Mouse (Mus musculus) adrenal gland, postnatal 25 days (tissue): ENCODE measurements around the gene Sec24d. TPM values are rescaled to one million over a fixed set of nuclear protein-coding genes. Genes with fewer than 3 reads are reported as not detected.

Source experiments
- DNase-seq: peaks from one replicate; pipeline ENCODE4 v3.0.0; 2021; ENCODE audit warnings: mixed read lengths
- total RNA-seq: library from RNA; stranded (reverse); gene quantifications from 2 replicates; pipeline ENCODE4 v1.2.3, GENCODE M21; 2021

Sec24d gene
- total RNA-seq, 1 experiment from 2014 or later, result 169 TPM

DNA sequence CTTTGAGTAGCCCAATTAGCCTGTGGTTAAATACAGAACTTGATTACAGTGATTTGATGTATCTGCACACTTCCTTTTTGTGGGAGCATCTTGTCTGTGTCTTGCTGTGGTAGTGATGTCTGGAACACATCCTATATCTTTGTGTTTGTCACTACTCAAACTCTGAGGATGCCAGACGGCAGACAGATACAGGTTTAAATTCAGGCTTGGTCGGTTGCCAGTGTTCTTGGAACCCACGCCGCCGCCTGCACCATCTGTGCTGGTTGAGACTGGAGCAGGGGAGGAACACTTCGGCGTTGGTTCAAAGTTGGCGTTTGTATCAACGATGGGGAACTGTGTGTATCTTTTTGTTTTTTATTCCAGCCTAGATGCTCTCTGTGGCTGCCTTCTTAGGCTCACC is 31.0 kb downstream of the Sec24d start:
- no peak for DNase-seq

DNA sequence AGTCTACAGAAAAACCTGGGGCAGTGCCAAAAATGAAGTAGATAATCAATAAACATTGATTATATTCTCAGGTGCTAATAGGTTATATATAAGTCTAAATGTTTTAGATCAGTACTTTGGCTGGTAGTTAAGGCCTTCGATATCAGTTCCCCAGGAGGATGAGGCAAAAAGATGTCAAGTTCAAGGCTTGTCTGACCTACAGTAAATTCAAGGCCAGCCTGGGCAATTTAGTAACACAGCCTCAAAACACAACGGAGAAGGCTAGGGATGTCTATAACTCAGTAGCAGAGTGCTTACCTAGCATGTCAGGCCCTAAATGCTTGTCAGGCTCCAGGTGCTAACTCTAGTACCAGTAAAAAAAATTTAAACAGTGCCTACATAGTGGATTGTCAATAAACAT is 34.3 kb downstream of the Sec24d start:
- DNase-seq, result no peak

DNA sequence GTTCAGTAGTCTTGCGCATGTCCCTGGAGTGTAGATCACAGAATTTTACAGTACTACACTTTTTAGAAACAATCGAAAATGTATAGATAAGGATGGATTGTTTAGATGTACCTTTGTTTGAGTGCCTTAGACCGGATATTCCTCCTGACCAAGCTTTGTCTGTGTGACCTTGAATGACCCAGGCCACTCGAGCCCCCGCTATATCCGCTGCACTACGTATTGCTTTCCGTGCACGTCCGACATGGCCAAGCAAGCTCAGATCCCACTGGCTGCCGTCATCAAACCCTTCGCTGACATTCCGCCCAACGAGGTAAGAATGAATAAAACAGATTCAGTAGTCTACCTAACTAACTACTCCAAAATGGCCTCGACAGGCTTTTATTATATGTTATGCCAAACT is 38.4 kb downstream of the Sec24d start:
- DNase-seq, result no peak

DNA sequence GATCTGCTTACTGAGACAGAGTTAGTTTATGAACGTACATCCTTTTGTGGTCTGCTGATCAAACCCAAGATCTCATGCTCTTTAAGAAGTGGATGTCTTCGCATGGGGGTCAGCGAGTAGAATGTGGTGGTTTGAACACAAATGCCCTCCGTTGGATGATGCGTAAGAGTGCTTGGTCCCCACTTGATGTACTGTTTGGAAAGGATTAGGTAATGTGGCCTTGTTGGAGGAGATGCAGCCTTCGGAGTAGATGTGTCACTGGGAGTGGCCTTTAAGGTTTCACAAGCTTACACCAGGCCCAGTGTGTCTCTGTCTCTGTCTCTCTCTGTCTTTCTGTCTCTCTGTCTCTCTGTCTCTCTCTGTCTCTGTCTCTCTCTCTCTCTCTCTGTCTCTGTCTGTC is 40.2 kb downstream of the Sec24d start:
- DNase-seq, result no peak

DNA sequence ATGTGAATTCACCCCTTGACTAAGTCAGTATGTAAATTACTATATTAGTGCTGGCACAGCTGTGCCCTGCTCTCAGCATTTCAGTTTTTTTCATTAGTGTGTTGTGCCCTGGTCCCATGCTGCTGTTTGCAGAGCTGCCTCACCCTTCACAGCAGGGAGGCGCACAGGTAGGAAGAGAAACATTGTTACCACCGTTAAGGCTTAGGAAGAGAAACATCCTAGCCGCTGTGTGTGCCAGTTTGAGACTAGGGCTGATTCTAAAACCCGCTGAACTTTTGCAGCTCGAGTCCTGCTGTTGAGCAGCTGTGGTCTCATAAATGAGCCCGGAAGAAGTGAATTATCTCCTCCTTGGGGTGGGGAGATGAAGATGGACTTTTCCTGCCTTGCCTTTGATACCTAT is 41.9 kb downstream of the Sec24d start:
- DNase-seq, result no peak

DNA sequence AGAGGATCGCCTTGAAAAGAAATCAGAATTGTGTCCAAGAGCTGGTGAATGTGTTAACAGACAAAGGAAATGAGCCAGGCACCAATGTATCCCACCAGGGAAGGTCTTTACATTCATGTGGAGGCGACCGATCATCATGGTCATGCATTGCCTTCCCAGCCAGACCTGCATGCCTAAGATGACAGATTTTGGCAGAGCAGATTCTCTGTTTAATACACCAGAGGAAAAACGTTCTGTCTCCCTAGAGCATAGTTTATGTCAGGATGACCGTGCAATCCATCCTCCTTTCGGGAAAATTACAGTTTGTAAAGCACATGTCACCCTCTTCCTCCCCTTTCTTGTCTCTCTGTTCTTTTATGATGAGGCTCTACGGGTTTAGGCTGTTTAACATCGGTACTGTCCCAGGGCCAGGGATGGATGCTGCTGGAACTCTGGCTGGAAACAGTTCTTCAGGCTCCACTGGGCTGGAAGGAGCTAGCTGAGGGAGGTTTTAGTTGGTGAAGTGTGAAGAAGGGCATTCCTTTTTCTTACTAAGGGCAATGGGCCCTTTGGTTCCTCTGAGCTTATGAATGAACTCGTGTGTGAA is 45.3 kb downstream of the Sec24d start:
- no peak for DNase-seq

DNA sequence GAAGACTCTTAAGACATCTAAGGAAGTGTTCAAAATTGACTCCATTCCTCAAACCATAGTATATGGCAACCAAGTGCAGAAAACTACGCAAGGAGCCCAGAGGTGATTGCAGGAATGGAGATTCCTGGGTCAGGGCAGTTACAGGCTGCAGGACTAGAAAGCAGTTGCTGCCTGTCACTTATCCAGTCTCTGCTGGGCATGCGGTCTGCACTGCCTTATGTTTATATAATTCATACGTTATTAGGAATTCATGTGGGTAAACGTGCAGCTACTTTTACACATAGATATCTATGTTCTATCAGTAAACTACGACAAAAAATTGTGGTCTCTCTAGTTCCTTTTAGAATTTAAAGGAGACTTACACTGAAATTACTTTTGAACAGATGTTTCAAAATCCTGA is 46.2 kb downstream of the Sec24d start:
- DNase-seq, result no peak

DNA sequence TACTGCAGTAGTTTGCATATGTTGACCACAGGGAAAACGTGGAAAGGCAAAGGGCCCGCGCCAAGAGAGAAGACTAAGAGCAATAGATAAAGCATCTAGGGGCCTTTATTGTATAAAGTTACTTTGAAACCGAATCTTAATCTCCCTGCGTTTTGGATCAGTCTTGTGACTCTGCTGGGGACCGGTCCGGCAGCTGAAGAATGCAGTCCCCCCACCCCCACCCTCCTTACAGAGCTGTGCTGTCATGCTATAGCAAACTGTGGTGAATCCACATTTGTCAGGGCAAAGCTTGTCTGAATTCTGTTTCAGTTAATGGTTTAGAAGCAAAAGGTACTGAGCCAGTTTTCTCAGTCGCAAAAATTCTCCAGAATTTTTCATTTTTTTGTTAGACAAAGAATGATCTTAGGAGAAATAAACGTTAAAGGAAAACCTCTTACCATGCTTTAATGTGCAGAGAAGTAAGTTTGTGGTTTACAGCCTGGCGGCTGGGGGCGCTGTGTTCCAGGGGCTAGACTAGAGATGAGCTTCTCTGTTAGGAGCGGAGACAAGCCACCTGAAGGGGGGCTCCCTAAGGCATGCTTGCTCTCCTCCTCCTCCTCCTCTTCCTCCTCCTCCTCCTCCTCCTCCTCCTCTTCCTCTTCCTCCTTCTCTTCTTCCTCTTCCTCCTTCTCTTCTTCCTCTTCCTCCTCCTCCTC is 46.8 kb downstream of the Sec24d start:
- DNase-seq, result no peak

DNA sequence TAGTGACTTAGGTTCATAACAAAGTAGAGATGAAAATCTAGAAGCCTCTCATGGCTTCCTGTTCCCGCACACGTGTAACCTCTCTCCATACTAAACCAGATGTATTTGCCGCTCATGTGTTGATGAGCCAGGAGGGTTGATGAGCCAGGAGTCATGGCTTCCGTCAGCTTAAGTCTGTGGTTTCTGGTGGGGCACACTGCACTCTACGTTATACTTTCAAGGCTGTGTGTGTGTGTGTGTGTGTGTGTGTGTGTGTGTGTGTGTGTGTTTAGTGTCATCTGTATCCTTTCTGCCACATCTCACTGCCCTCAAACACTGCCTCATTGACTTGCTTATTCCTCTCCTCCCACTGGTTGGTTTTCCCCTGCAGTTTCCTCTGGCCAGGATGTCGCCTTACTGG is 48.8 kb downstream of the Sec24d start:
- DNase-seq, result no peak

DNA sequence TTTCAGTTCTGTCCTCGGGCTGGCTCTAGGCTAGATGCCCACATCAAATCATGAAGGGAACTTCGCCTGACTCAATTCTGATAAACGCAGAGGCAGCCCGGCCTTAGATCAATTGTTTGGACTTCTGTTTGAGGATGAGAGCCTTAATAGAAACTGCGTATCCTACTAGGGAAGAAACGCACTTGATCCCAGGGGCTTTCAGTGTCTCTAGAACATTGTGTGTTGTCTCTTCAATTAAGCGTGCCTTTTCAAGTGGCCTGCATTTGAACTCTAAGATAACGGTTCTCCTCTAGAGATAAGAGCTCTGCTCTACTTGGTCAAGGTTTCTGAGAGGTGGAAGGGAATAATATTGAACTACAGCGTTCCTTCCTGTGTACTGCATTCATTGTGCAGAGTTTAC is 49.8 kb downstream of the Sec24d start:
- DNase-seq, result no peak

DNA sequence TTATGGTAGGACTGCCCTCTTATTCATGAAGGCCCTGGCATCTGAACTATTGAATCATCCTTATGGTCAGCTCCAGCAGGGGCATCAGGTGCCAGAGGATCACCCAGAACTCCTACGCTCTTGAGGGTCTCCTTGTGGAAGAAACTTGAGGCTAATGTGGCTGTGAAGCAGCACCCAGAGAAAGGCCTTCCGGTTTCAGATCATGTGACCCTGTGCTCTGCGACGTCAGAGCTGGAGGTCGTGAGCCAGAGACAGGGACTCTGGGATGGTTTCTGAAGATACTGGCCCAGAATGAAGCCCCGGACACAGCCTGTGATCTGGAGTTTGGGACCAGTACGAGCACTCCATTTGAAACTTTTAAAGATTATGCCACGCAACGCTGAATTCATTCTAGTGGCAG is 53.1 kb downstream of the Sec24d start:
- no peak for DNase-seq

DNA sequence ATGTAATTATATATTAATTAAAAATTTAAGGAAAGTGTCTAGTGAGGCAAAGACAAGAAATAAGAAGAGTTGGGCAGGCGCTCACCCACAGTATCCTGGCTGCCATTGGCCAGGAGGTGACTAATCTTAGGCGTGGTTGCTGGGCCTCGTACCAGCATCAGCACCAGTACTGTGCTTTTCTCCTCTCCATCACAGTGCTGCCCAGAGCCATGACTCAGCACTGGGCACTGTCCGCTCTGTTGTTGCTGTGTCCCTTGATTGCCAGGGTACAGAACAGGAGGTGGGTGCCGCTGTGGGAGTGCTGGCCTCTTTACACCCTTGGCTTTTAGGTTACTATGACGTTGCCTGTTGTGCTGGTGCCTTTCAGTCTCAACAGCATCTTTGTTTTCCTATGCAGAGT is 54.4 kb downstream of the Sec24d start:
- peak; percentile 40 for DNase-seq

DNA sequence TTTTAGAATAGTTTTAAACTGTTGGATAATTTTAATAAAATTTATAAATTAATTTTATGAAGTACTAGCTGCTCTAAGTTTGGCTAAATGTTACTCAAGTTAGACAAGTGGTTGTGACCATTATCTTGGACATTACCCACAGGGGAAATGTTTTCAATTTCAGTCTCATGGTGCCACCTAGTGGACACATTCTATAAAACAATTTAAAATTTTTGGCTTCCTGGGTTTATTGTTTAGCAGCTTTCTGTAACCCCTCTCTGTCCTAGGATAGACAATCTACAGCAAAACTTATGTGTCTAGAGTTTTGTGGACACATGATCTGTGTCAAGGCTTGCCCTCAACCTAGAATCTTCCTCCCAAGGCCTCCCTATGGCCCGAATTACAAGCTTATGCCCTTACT is 54.9 kb downstream of the Sec24d start:
- DNase-seq, result no peak

DNA sequence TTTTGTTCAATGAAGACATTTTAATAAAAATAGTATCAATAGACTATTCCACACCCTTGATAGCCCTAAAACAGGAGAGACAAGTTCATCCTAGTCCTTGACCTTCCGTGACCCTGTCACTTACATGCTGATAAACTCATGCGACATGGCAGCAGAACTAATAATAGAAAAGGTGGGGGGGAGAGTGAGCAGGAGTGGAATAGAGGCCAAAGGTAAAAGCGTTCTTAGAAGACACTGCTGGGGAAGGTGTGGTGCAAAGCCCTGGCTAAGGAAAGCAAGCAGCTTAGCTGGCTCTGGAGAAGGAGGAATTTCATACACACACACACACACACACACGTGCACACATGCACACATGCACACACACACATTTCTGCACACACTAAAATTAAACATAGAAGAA is 57.1 kb downstream of the Sec24d start:
- no peak for DNase-seq

DNA sequence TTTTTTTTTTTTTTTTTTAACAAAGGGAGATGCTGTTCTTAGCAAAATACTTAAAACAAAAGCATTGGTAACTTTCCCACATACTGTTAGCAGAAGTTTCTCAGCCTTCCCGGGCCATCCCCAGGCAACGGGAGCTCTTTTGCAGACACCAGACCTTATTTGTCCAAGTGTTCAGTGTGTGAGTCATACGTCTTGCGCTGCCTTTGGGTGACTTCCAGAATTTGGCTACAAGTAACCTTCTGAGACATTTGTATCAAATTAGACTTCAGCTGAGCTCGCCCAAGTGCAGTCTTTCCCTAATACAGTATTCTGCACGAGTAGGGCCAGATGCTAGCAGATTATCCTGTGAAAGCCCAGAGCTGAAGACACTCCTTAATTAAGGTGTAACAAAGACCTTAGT is 62.0 kb downstream of the Sec24d start:
- peak; percentile 57 for DNase-seq

DNA sequence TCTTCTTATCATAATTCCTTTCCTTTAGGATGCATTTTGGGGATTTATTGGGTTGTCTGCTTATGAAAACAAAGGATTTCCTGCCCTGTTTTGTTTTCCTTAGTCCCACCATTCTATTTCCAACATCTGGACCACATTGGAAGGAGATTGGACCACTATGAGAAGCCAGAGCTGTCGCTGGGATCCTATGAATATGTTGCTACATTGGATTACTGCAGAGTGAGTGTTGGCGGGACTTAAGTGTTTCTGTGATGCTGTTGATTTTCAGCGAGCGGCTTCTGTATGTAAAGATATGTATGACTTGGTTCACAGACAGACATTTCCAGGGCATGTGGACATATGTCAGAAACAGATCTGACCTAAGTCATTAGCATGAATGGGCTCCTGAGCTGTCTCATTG is 63.0 kb downstream of the Sec24d start:
- DNase-seq, result no peak

DNA sequence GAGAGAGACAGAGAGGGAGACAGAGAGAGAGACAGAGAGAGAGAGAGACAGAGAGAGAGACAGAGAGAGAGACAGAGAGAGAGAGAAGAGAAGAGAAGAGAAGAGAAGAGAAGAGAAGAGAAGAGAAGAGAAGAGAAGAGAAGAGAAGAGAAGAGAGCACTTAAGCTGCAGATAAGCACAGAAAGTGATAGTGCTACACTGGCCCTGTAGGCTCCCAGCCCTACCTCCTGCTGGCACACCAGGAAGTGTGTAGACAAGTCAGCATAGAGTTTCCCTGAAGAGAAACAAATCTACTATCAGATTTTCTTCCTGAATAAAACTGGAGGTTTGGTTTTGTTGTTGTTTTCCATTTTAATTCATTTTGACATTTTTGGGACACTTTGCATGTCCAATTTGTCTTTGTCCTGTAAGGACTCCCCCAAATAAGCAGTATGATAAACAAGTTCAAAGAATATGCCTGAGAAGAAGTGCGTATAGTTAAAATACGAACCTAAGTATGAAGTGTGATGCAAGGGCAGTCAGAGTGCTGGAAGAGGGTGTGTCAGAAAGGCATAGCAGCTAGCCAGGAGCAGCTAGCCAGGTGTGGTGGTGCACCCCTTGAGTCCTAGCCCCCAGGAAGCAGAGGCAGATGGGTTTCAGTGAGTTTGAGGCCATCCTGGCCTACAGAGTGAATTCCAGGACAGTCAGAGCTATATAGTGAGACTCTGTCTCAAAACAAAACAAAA is 65.2 kb downstream of the Sec24d start:
- no peak for DNase-seq

DNA sequence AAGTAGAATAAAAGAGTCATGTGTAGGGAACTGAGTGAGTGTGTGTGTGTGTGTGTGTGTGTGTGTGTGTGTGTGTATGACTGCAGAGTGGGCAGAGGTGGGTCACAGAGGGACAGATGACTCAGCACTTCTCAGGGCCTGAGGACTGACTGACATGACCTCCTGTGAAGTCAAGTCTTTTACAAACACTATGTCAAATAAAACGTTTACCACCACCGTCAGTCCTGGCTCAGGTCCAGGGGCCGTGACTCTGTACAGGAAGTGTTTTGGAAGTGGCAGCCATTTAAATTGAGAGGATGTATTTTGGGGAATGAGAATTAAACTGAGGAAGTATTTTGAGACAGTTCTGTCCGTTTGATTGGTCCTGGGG is 65.8 kb downstream of the Sec24d start:
- peak; percentile 10 for DNase-seq

DNA sequence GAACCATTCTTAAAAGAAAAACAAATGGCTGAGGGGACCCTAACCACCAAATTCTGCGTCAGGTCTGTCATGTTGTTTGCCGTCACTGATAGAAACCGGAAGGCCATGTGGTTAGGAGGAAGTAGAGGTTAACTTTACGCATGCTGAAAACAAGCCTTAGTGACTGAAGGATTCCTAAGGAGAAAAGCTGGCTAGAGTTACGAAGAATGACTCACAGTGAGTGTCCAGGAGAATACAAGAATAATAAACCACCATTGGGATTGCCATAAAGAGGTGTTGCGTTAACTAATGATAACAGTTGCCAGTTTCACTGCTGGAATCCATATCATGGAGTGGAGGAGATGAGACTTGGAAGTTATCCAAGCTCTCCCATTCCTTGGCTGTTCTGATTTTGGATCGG is 67.7 kb downstream of the Sec24d start:
- DNase-seq, result no peak

DNA sequence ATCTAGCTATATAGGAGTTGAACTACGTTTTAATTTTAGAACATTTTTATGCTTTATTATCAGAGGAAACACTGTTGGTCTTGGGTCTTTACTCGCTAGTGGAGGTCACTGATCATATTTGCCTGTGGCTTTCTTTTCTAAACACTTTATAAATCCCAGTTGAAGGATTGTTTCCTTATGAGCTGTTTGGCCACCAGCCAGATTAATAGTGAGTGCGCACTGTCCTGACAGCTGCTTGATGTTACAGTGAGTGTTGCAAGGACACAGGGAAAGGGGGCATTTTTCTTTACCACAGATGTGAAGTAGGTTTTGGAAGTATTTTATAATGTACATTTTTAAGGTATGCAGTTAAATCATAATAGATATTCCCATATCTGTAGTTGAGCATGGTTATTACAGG is 68.2 kb downstream of the Sec24d start:
- peak; percentile 8 for DNase-seq

DNA sequence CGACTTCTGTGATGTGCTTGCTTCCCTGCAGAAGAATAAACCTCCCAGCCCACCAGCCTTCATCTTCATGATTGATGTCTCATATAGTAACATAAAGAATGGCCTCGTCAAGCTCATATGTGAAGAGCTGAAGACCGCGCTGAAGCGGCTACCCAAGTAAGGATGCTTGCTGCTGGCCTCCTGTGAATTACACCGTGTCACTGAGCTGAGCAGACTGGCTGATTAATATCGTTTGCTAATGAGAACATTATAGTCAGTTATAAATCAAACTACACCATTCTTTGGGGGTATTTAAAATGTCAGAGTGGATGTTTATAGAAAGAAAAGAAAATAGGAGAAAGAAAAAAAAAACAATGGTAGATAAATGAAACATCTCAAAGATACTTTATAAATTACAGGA is 69.2 kb downstream of the Sec24d start:
- DNase-seq, result no peak

DNA sequence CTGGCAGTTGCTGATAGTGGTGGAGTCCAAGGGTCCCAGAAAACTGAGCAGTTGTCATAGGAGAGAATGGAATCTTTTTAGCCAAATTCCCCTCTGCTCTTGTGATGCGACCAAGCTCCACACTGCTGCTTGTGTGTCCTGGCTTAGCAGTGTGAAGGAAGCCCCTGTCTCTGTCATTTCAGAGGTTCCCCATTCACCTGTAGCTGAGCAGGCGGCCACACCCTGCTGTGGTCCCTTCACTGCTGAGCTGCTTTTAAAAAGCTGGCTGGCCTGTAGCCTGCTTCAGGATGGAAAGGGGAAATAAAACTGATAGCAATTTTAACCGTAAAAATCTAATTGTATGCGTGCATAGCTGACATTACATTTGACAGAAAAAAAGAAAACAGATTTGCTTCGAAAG is 69.7 kb downstream of the Sec24d start:
- no peak for DNase-seq

DNA sequence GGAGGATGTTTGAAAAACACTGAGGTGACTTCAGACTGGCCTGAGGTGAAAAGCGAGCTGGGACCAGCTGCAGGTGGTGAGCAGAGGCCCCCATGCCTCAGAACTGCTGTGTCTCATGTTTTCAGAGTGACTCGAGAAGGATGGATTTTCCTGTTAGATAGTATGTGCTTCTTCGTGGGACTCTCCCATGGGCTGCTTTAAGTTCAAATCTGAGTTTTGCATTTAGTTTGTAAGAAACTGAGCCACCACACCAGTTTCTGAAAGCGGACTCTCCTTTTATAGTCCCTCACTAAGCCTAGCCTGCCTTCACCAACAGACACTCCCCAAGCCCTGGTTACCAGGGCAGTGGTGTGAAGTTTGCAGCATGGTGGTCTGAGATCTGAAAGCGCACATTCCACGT is 70.6 kb downstream of the Sec24d start:
- DNase-seq, result no peak

DNA sequence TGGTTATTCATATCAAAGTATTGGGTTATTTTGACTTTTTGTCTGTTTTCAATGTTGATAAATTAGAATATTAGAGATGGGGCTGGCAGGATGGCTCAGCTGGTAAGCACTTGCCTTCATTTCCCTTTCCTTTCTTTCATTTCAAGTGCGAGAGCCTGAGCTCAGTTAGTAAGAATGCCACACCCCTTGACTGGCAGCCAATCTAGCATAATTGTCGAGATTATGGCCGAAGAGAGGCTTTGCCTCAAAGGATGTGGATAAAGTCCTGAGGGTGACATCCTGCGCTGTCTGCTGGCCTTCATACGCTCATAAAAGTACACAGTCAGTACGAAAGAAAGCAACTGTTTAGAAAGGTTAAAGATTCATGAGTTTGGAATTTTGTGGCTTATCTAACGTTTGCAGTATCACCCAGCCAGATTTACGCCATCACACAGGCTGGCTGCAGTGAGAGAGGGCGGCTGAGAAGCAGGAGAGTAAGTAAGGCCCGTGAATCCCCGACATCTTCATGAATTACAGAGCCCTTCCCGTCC is 71.5 kb downstream of the Sec24d start:
- DNase-seq, result no peak
